Mouse (Mus musculus) liver, embryonic 13.5 days (tissue): ENCODE measurements around the gene Ttpal. TPM values are rescaled to one million over a fixed set of nuclear protein-coding genes. Genes with fewer than 3 reads are reported as not detected.

Experiments
- ATAC-seq: fragments of 200-750 bp; cut with Nextera tagmentation; 2 replicates; pipeline ENCODE4 v1.8.0; 2017; ENCODE audit warnings: low read depth, mild to moderate bottlenecking, moderate number of reproducible peaks, moderate library complexity
- DNase-seq: peaks from one replicate; pipeline ENCODE4 v3.0.0; 2022
- H3K27ac ChIP-seq: fragments of 300-500 bp; sonication (generic); 2 replicates; pipeline ENCODE4 v1.5.1; 2015; ENCODE audit warnings: moderate library complexity, mild to moderate bottlenecking, inconsistent platforms
- H3K27me3 ChIP-seq: fragments of 300-500 bp; sonication (generic); 2 replicates; pipeline ENCODE4 v1.6.1; 2015; ENCODE audit warnings: mild to moderate bottlenecking, inconsistent platforms
- H3K36me3 ChIP-seq: fragments of 300-500 bp; sonication (generic); 2 replicates; pipeline ENCODE4 v1.6.1; 2015; ENCODE audit warnings: mild to moderate bottlenecking, inconsistent platforms
- H3K4me1 ChIP-seq: fragments of 300-500 bp; sonication (generic); replicated peaks from 2 replicates; pipeline ENCODE4 v1.6.1; 2015; ENCODE audit warnings: inconsistent platforms
- H3K4me2 ChIP-seq: fragments of 300-500 bp; sonication (generic); 2 replicates; pipeline ENCODE4 v1.6.1; 2015; ENCODE audit warnings: inconsistent platforms, mild to moderate bottlenecking, moderate library complexity
- H3K4me3 ChIP-seq: fragments of 300-500 bp; sonication (generic); replicated peaks from 2 replicates; pipeline ENCODE4 v1.5.1; 2015; ENCODE audit warnings: mild to moderate bottlenecking, inconsistent platforms
- H3K9ac ChIP-seq: fragments of 300-500 bp; sonication (generic); 2 replicates; pipeline ENCODE4 v1.6.1; 2015; ENCODE audit warnings: mild to moderate bottlenecking, inconsistent platforms
- H3K9me3 ChIP-seq: fragments of 300-500 bp; sonication (generic); replicated peaks from 2 replicates; pipeline ENCODE4 v1.6.1; 2016; ENCODE audit warnings: inconsistent platforms
- WGBS: fragments of 180-500 bp; shearing (Covaris S2); methylation state at CpG from one replicate; pipeline ENCODE4 v1.1.7; 2015; ENCODE audit not compliant: insufficient replicate concordance; 5-methylcytosine and 5-hydroxymethylcytosine counted together
- polyA plus RNA-seq: library from polyadenylated mRNA; unstranded; fragments of >200 nt; fragmentation: Nextera tagmentation; extraction: Ambion mirVana; gene quantifications from 2 replicates; pipeline ENCODE4 v1.2.1, GENCODE M21; 2015

Ttpal gene
- polyA plus RNA-seq, 1 experiment from 2014 or later: 13.9 TPM

DNA sequence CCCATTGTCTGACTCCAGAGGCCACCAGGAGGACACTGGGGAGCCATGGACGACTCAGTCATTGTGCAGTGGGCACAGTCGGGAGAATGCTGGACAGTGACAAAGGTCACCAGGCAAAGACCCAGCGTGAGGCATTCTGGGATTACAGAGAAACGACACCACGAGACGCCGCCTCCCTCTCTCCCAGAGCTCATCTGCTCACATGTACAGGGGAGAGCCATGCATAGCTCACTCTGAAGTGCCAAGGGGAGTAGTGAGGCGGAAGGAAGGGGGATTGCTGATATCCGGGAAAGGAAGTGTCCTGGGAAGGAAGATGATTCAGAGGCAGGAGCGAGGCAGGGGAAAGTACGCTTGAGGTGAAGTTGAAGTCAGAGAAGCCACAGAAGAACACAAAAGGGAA is 26.9 kb upstream of the Ttpal start:
- Histone ChIP-seq H3K4me1 (peaks cover 17% of the 10 kb centered on the region), H3K9me3 (no peaks in the 10 kb centered on the region), H3K9ac (no peak overlapping the region), H3K27ac (no peak overlapping the region), H3K27me3 (no peaks in the 10 kb centered on the region), H3K36me3 (peaks cover 3% of the 10 kb centered on the region; the same call in 1 of the 2 replicates), H3K4me3 (no peak overlapping the region), H3K4me2 (0 out of 2 replicates have a peak overlapping the region, but pooled peaks have one; percentile 9)
- 25% methylated on average over 11 of the region's 11 CpGs for WGBS
- no peak for DNase-seq
- ATAC-seq: 0 out of 2 replicates have a peak, but pooled peaks have one; percentile 21

DNA sequence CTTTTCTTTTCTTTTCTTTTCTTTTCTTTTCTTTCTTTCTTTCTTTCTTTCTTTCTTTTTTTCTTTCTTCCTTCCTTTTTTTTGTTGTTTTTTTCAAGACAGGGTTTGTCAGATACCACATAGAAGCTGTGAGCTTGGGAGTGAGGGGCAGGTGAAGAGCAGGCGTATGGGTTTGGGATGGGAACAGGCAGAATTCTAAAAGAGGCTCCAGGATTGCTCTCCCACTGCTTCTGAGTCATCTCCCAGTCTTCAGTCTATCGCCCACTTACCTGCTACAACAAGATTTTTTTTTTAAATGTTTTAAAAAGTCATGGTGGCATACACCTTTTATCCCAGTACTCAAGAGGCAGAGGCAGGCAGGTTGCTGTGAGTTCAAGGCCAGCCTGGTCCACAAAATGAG is 24.1 kb upstream of the Ttpal start:
- Histone ChIP-seq H3K4me2 (no peak overlapping the region), H3K36me3 (no peaks in the 10 kb centered on the region), H3K27ac (no peak overlapping the region), H3K27me3 (no peaks in the 10 kb centered on the region), H3K4me3 (no peak overlapping the region), H3K9me3 (no peaks in the 10 kb centered on the region), H3K4me1 (peaks cover 17% of the 10 kb centered on the region), H3K9ac (no peak overlapping the region)
- WGBS: 57% methylated on average over 2 of the region's 2 CpGs
- no peak for ATAC-seq
- no peak for DNase-seq

DNA sequence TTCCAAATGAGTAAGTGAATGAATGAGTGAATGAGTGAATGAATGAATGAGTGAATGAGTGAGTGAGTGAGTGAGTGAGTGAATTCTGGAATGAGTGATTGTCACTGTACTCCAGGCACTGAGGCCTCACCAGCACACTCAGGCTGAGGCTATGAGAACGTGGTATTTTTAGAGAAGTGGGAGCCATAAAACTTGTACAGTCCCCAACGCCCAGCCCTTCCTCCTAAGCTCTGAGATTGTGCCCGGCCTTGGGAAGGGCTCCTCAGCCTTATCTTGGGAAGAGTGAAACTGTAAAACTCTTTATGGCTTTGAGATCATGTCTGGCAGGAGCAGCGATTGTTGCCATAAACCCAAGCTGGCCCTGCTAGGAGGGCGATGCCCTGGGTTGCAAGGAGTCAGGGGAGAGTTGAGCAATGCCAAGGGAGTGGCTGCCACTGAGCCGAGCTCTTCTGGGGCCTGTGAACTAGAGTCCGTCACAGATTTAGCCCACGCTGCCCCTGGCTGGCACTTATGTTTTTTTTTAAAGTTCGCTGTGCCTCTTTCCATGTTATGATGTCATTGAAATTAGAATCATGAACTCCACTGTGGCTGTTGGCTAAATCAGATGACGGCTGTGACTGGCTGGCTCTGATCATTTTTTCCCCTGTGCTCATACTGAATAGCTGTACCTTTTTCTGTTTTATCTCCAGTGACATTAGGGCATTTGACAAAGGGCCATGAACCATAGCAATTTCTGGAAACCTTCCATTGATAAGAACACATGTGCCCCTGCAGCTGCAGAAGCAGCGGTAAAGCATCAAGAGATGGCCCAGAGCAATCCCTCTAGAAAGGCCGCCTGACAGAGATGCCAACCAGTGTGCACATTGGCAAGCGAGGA is 21.8 kb upstream of the Ttpal start:
- Histone ChIP-seq H3K4me1 (peaks cover 4% of the 10 kb centered on the region; the same call in 1 of the 2 replicates), H3K4me3 (no peak overlapping the region), H3K9ac (no peak overlapping the region), H3K36me3 (no peaks in the 10 kb centered on the region), H3K27ac (no peak overlapping the region), H3K4me2 (no peak overlapping the region), H3K27me3 (no peaks in the 10 kb centered on the region), H3K9me3 (no peaks in the 10 kb centered on the region)
- ATAC-seq (no peak), DNase-seq (no peak)
- WGBS: 57% methylated on average over 13 of the region's 13 CpGs

DNA sequence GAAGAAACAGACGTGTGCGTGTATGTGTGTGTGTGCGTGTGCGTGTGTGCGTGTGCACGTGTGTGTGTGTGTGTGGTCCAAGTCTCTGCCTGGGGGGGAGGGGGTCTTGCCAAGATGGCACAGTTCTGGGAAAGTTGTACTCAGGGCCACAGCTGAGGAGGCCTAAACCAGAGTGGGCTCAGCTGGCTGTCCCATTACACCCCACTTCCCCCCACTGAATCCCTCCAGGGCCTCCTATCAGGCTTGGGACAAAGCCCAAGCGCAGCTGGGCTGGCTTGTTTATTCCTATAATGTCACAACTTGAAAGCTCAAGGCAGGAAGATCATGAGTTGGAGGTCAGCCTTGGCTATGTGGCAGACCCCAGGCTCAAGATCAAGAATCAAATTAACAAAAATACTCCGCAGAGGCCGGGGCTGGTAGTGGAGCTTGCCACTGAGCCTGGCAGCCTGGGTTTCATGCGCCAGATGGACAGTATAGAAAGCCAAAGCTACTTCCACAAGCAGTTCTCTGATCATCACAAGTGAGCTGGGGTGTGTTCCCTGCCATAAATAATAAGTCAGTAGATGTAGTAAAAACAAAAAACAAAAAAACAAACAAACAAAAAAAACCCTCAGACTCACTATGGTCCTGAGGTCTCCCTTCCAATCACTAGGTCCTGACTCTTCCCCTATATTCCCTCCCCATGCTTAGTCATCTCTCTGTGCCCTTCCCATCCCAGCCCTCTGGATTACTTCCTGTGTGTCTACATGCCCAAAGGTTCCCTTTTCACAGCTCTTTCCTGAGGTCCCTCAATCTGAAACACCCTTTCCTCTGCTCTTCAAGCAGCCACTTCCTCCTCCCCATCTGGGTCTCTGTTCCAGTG is 18.7 kb upstream of the Ttpal start:
- no peak for ATAC-seq
- H3K27ac ChIP-seq: no peak overlapping the region

DNA sequence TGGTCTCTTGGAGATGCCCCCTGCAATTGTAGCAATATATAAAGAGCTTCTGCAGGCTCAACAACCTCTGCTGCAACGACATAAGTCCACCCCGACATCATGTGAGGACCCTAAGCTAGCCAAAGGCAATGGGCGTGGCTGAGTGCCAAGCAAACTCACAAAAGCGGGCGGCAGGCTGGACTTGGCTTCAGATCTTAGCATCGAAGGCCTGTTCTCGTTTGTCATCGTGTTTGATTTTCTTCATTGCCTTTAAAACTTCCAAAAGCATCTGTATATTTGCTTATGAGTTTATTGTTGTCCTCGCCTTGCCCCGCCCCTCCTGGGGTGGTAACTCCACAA is 18.1 kb upstream of the Ttpal start:
- H3K9me3 ChIP-seq: no peaks in the 10 kb centered on the region
- H3K27ac ChIP-seq: no peak overlapping the region
- peaks cover 8% of the 10 kb centered on the region; the same call in 1 of the 2 replicates for H3K4me1 ChIP-seq
- no peak for ATAC-seq
- no peaks in the 10 kb centered on the region for H3K36me3 ChIP-seq
- H3K4me2 ChIP-seq: no peak overlapping the region
- DNase-seq: no peak
- H3K27me3 ChIP-seq: no peaks in the 10 kb centered on the region
- no peak overlapping the region for H3K4me3 ChIP-seq
- WGBS: 69% methylated on average over 10 of the region's 10 CpGs
- no peak overlapping the region for H3K9ac ChIP-seq

More for the DNA sequence above, 18.7 kb upstream of the Ttpal start:
- Histone ChIP-seq H3K9ac (no peak overlapping the region), H3K4me2 (no peak overlapping the region), H3K9me3 (no peaks in the 10 kb centered on the region), H3K4me1 (peaks cover 8% of the 10 kb centered on the region; the same call in 1 of the 2 replicates), H3K36me3 (no peaks in the 10 kb centered on the region), H3K27me3 (no peaks in the 10 kb centered on the region), H3K4me3 (no peak overlapping the region)
- no peak for DNase-seq
- 89% methylated on average over 10 of the region's 10 CpGs for WGBS

DNA sequence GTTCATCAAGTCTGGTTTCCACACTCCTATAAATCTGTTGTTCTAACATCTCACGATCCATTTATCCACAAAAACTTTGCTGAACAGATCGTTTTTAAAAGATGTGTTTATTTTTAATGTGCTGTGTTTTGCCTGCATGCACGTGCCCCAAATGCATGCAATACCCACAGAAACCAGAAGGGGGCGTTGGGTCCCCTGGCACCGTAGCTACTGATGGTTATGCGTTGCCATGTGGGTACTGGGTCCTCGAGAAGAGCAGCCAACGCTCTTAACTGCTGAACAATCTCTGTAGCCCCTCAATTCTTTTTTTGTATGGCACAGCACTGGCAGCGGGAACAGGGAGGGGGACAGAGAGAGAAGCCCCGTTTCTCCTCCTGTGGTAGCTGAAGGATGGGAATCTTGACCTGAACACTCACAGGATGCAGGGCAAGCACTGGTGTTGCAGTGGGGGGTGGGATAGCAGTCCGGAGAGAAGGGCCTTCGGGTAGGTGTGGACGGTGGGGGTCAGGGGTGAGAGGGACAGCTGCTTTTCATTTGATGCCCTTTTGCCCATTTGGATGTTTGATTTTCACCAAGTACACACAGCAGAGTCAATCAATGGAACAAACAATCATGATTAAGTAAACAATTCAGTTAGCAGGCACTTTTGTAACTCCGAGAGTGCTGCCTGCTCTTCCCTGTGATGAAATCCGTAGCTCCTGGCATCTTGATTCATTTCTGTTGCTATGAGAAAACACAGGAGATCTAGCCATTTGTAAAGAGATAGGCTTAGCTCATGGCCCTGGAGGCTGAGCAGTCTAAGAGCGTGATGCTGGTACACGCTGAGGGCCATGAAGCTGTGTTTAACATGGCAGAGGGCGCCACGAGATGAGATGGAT is 15.5 kb upstream of the Ttpal start:
- Histone ChIP-seq H3K9ac (no peak overlapping the region), H3K9me3 (no peaks in the 10 kb centered on the region), H3K4me1 (peaks cover 28% of the 10 kb centered on the region), H3K4me2 (0 out of 2 replicates have a peak overlapping the region, but pooled peaks have one; percentile 3), H3K36me3 (no peaks in the 10 kb centered on the region), H3K4me3 (no peak overlapping the region), H3K27ac (peak overlapping the region; percentile 37; the same call in 1 of the 2 replicates), H3K27me3 (no peaks in the 10 kb centered on the region)
- ATAC-seq (peak; percentile 77), DNase-seq (peak; percentile 48)
- 37% methylated on average over 19 of the region's 19 CpGs for WGBS

DNA sequence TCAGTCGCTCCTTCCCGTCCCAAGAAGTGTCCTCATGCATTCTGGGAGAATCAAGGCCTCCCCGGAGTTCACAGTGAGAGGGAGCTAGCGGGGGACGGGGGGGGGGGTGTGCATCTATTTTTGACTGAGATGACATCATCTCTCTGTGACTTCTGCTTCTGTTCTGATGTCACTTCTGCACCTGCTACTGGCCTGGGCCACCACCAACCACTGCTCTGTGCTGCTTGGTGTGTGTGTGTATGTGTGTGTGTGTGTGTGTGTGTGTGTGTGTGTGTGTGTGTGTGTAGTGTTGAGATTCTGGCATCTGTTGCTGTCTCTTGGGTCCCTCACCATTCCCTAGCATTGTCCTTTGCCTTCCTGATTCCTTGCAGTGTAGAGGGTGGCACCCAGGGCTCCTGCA is 14.6 kb upstream of the Ttpal start:
- no peak for ATAC-seq

DNA sequence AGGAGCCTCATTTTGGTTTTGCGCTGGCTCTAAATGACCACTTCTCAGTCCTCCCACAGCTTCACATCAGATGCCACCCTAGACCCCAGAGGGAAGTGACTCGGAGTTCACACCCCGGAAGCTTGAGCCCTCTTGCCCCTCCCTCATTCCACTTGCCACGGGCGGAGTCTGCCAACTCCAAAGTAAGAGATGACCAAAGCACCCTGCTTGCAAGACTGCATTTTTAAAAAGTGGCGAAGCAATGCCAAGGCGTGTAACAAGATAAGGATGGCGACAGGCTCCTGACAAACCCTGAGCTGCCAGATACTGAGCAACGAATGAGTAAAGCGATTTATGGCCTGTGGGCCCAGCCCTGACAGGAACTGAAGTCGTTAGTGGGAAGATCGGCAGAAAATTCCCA is 11.9 kb upstream of the Ttpal start:
- H3K36me3 ChIP-seq: no peaks in the 10 kb centered on the region
- H3K4me2 ChIP-seq: no peak overlapping the region
- no peaks in the 10 kb centered on the region for H3K9me3 ChIP-seq
- WGBS: 25% methylated on average over 12 of the region's 12 CpGs
- no peak overlapping the region; the same call in 1 of the 2 replicates for H3K9ac ChIP-seq
- peaks cover 38% of the 10 kb centered on the region for H3K4me1 ChIP-seq
- DNase-seq: no peak
- H3K27ac ChIP-seq: no peak overlapping the region
- H3K4me3 ChIP-seq: no peak overlapping the region
- H3K27me3 ChIP-seq: no peaks in the 10 kb centered on the region
- no peak for ATAC-seq

More for the DNA sequence above, 14.6 kb upstream of the Ttpal start:
- Histone ChIP-seq H3K4me1 (peaks cover 28% of the 10 kb centered on the region), H3K36me3 (no peaks in the 10 kb centered on the region), H3K4me2 (no peak overlapping the region), H3K9ac (no peak overlapping the region), H3K27me3 (no peaks in the 10 kb centered on the region), H3K9me3 (no peaks in the 10 kb centered on the region), H3K4me3 (no peak overlapping the region), H3K27ac (peak overlapping the region; percentile 15; the same call in 1 of the 2 replicates)
- 58% methylated on average over 5 of the region's 5 CpGs for WGBS
- DNase-seq: no peak

DNA sequence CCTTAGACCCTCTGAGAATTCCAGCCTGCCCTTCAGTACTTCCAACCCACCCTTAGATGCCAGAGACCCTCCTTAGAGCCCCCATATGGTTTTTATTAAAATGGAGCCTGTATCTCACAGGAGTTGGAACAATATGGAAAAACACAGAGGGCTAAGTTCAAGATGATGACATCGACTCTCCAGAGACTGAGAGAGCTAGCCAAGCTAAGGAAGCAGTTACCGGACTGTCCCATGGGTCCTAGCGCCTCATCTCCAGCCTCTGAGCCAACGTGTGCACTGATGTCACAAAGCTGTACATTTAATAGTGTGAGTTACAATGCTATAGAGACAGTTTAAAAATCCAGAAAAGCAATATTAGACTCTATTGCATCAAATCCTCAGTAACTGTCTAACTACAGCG is 11.1 kb upstream of the Ttpal start:
- ATAC-seq (no peak), DNase-seq (no peak)
- Histone ChIP-seq H3K36me3 (no peaks in the 10 kb centered on the region), H3K9me3 (no peaks in the 10 kb centered on the region), H3K4me2 (no peak overlapping the region), H3K4me3 (no peak overlapping the region), H3K4me1 (peaks cover 45% of the 10 kb centered on the region), H3K27ac (no peak overlapping the region; the same call in 1 of the 2 replicates), H3K9ac (no peak overlapping the region), H3K27me3 (no peaks in the 10 kb centered on the region)
- 69% methylated on average over 5 of the region's 5 CpGs for WGBS

DNA sequence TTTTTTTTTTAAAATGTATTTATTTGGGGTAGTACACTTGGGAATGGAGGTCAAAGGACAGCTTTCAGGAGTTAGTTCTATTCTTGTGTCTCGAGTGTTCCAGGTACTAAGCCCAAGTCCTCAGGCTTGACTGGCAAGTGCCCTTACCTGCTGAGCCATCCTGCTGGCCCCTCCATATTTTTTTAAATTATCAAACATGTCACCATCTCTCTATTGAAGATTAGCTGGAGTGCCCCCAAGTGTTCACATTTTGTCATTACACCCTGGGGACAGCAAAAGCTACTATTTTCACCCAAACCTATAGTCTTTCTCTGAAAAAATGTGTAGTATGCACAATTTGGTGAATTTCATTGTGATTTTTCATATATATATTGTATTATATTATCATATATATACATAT is 10.0 kb upstream of the Ttpal start:
- H3K9me3 ChIP-seq: no peaks in the 10 kb centered on the region
- no peak overlapping the region for H3K4me2 ChIP-seq
- no peak for ATAC-seq
- peaks cover 56% of the 10 kb centered on the region for H3K4me1 ChIP-seq
- no peaks in the 10 kb centered on the region for H3K27me3 ChIP-seq
- DNase-seq: no peak
- H3K36me3 ChIP-seq: no peaks in the 10 kb centered on the region
- no peak overlapping the region for H3K27ac ChIP-seq
- H3K4me3 ChIP-seq: no peak overlapping the region
- WGBS: 52% methylated on average over 1 of the region's 1 CpGs
- no peak overlapping the region for H3K9ac ChIP-seq
